ENCODE assay signal across 10 mouse cellular contexts in the genomic region with DNA sequence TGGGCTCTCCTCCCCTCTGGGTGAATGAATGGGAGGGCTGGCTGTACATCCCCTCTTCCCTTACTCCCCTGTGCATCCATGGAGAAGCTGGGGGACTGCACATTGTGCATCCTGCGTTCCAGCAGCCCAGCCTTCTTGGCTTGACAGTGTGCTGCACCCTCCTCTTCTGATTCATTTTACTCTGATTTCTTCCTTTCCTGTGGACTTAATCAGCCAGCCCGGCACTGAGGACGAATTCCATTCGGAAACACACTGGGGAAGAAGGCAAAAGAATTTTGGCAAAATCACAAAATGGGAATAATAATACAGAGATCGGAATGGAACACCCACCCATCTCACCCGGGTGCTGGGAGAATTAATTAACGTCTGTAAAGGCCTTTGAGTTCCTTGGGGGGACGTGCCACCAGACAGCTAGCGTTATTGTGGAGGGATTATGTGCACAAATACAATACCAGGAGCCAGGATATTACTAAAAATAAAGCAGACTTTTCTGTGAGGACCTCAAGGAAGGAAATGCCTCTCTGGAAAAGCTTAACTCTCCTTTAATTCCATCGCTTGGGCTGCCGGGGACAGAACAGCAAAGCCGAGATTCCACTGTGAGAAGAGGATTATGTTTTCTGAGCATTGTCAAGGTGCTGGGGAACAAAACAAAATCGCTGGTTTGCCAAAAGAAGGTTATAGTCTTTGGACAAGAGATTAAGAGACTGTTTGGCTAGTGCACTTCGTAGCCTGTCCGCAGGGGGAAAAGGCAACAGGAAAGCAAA. TPM values are rescaled to one million over a fixed set of nuclear protein-coding genes. Genes with fewer than 3 reads are reported as not detected.
DNase-seq lines count a peak whose midpoint lies in the region; ATAC-seq and TF ChIP-seq lines count a peak whose summit lies in the region.
"Had no signal": no experiment of that assay in that cellular context is flagged by ENCODE, and none has a peak within 500 bp of the region (broad histone marks: within the 10 kb centered on the region; RNA-seq: fewer than 3 reads in every experiment).

No protein-coding gene starts in this region.

- no peaks in the 10 kb centered on the region for H3K27me3 ChIP-seq in embryonic facial prominence, embryonic 10.5 days (replicated peaks; ENCODE audit: low read depth, poor library complexity, severe bottlenecking)
- H3K27me3 ChIP-seq in heart, embryonic 12.5 days (replicated peaks): no peaks in the 10 kb centered on the region
- H3K27me3 ChIP-seq in kidney, embryonic 16.5 days (ENCODE audit: insufficient read depth, low read length): no peaks in the 10 kb centered on the region
- no peaks in the 10 kb centered on the region for H3K27me3 ChIP-seq in midbrain, postnatal 0 days (ENCODE audit: insufficient read depth, low read length)

- H3K4me2 ChIP-seq in heart, embryonic 12.5 days: peak overlapping the region; percentile 63
- H3K4me2 ChIP-seq in kidney, embryonic 16.5 days (replicated peaks; ENCODE audit: low read depth, low read length): peak overlapping the region; percentile 44
- peak overlapping the region; percentile 45 for H3K4me2 ChIP-seq in midbrain, postnatal 0 days (ENCODE audit: low read depth, low read length, poor library complexity, severe bottlenecking)

- 17% methylated on average over 15 of the region's 15 CpGs for WGBS in embryonic facial prominence, embryonic 10.5 days
- WGBS in heart, embryonic 12.5 days: 29% methylated on average over 15 of the region's 15 CpGs
- WGBS in kidney, embryonic 16.5 days: 28% methylated on average over 15 of the region's 15 CpGs
- 3% methylated on average over 15 of the region's 15 CpGs for WGBS in midbrain, postnatal 0 days

- H3K36me3 ChIP-seq in embryonic facial prominence, embryonic 10.5 days (replicated peaks): peaks cover 3% of the 10 kb centered on the region; the same call in 1 of the 2 replicates
- 0 out of 2 replicates have a peak, but pooled peaks cover 4% of the 10 kb centered on the region for H3K36me3 ChIP-seq in heart, embryonic 12.5 days
- H3K36me3 ChIP-seq in kidney, embryonic 16.5 days (ENCODE audit: insufficient read depth, low read length): no peaks in the 10 kb centered on the region
- peaks cover 4% of the 10 kb centered on the region; the same call in 1 of the 2 replicates for H3K36me3 ChIP-seq in midbrain, postnatal 0 days (ENCODE audit: insufficient read depth, low read length)

- DNase-seq in layer of hippocampus, adult 18-20 months (ENCODE audit: low spot score in 2 of 2): peak; percentile 9 to 20
- no peak for DNase-seq in layer of hippocampus, adult 9-11 months
- DNase-seq in embryonic facial prominence, embryonic 10.5 days (ENCODE audit: low spot score): peak; percentile 26
- peak; percentile 44 for DNase-seq in midbrain, postnatal 0 days (ENCODE audit: low spot score)
- DNase-seq in thymus, postnatal 10 days (ENCODE audit: low spot score in 2 of 2): no peak
- DNase-seq in ovary, postnatal 36 days (ENCODE audit: low spot score): no peak

- 0 out of 2 replicates have a peak, but pooled peaks cover 3% of the 10 kb centered on the region for H3K9me3 ChIP-seq in embryonic facial prominence, embryonic 10.5 days
- H3K9me3 ChIP-seq in heart, embryonic 12.5 days (replicated peaks): no peaks in the 10 kb centered on the region
- no peaks in the 10 kb centered on the region for H3K9me3 ChIP-seq in kidney, embryonic 16.5 days (ENCODE audit: low read length)
- no peaks in the 10 kb centered on the region for H3K9me3 ChIP-seq in midbrain, postnatal 0 days (ENCODE audit: low read length)

- TF ChIP-seq CTCF in midbrain, postnatal 0 days (IDR thresholded peaks at IDR 0.05): peak; percentile 42; the same call in 1 of the 2 replicates

- ATAC-seq in heart, embryonic 12.5 days (ENCODE audit: insufficient number of reproducible peaks, low FRiP score): no peak
- peak; percentile 69 for ATAC-seq in kidney, embryonic 16.5 days (ENCODE audit: low FRiP score, low TSS enrichment)
- ATAC-seq in midbrain, postnatal 0 days (ENCODE audit: low FRiP score): peak; percentile 66

- H3K4me3 ChIP-seq in embryonic facial prominence, embryonic 10.5 days: peak overlapping the region; percentile 43; the same call in 1 of the 2 replicates
- H3K4me3 ChIP-seq in heart, embryonic 12.5 days: peak overlapping the region; percentile 29; the same call in 1 of the 2 replicates
- peak overlapping the region; percentile 17 for H3K4me3 ChIP-seq in kidney, embryonic 16.5 days (ENCODE audit: low read length)
- H3K4me3 ChIP-seq in midbrain, postnatal 0 days (ENCODE audit: low read depth, low read length): peak overlapping the region; percentile 17; the same call in 1 of the 2 replicates
- H3K4me3 ChIP-seq: erythroblast, embryonic 14.5 days had no signal

- H3K27ac ChIP-seq in embryonic facial prominence, embryonic 10.5 days (replicated peaks): peak overlapping the region; percentile 79
- H3K27ac ChIP-seq in heart, embryonic 12.5 days (ENCODE audit: poor library complexity, severe bottlenecking): peak overlapping the region; percentile 71
- peak overlapping the region; percentile 93 for H3K27ac ChIP-seq in kidney, embryonic 16.5 days (ENCODE audit: low read length)
- peak overlapping the region; percentile 57 for H3K27ac ChIP-seq in midbrain, postnatal 0 days (ENCODE audit: low read depth, low read length)

- peak overlapping the region; percentile 54; the same call in 1 of the 2 replicates for H3K9ac ChIP-seq in heart, embryonic 12.5 days
- peak overlapping the region; percentile 57 for H3K9ac ChIP-seq in kidney, embryonic 16.5 days (replicated peaks; ENCODE audit: low read length)
- H3K9ac ChIP-seq in midbrain, postnatal 0 days (replicated peaks; ENCODE audit: low read length, poor library complexity, severe bottlenecking): peak overlapping the region; percentile 44

- peaks cover 19% of the 10 kb centered on the region for H3K4me1 ChIP-seq in embryonic facial prominence, embryonic 10.5 days
- peaks cover 18% of the 10 kb centered on the region for H3K4me1 ChIP-seq in heart, embryonic 12.5 days (replicated peaks)
- H3K4me1 ChIP-seq in kidney, embryonic 16.5 days (ENCODE audit: insufficient read depth, low read length): peaks cover 19% of the 10 kb centered on the region
- H3K4me1 ChIP-seq in midbrain, postnatal 0 days (ENCODE audit: insufficient read depth, low read length): peaks cover 9% of the 10 kb centered on the region

RNA-seq across cellular contexts. Expression of gene Spry1, which starts 53.6 kb away (rescaled TPM):
- total RNA-seq in layer of hippocampus, adult 18-20 months (2021): 10 to 100 TPM in 1 of 2 experiments, 1 to 10 TPM in 1; 9.7 to 10.8 TPM
- polyA plus RNA-seq in embryonic facial prominence, embryonic 10.5 days (2016; fragmentation: Nextera tagmentation; extraction: Ambion mirVana): 17.9 and 18.4 TPM in 2 replicates
- polyA plus RNA-seq in heart, embryonic 12.5 days (2016; fragmentation: Nextera tagmentation; extraction: Ambion mirVana): 5.1 and 5.4 TPM in 2 replicates
- 36.2 and 39.6 TPM in 2 replicates for polyA plus RNA-seq in kidney, embryonic 16.5 days (2015; fragmentation: Nextera tagmentation; extraction: Ambion mirVana)
- 24.9 and 31.9 TPM in 2 replicates for total RNA-seq in midbrain, postnatal 0 days (2014; rRNA removed)
- 5.9 TPM in 2 replicates for polyA plus RNA-seq in midbrain, postnatal 0 days (2015; fragmentation: Nextera tagmentation; extraction: Ambion mirVana)
- total RNA-seq: MEL had no signal

Comparison
In these comparisons a context has a peak if more than half of its experiments do, and no peak if none do; other contexts are left out.
1. DNase-seq: peak in layer of hippocampus, adult 18-20 months (2 of 2), embryonic facial prominence, embryonic 10.5 days (single experiment) and midbrain, postnatal 0 days (single experiment); none in layer of hippocampus, adult 9-11 months (single experiment), thymus, postnatal 10 days (0 of 2) and ovary, postnatal 36 days (single experiment).
2. Peak in every context shown above with its lines, with median percentiles within 50 percentile points of each other: H3K27ac ChIP-seq, H3K4me3 ChIP-seq, H3K4me2 ChIP-seq and H3K9ac ChIP-seq.